Mouse (Mus musculus) mouse trophoblast stem cell (cell line): ENCODE data around the gene Sct.

Source experiments
- in situ Hi-C, 2 experiments: fragments of 300-500 bp; cut with MseI, MboI; formaldehyde crosslinking; loops; 2 replicates in 1 of 2; 3 replicates in 1 of 2; pipeline ENCODE4 v1.15.1; 2025

The Sct gene

DNA sequence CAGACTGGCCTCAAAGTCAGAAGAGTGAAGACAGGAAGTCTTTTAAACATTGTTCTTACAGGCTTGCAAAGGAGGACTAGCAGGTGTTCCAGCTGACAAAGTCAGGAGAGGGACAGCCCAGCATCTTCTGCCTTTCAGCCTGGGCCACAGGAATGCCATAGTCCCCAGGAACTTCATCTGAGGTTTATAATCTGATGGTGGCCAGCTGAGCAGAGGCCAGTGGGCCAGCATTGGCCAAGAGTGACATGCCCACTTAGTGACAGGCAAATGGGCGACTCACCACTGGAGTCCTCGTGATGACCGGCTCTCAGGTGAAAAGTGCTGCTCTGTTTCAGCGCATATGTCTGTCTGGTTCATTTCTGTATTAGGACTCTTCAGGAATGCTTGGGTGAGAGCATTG is 48.4 kb downstream of the Sct start:
- in situ Hi-C loops: no loop called here

DNA sequence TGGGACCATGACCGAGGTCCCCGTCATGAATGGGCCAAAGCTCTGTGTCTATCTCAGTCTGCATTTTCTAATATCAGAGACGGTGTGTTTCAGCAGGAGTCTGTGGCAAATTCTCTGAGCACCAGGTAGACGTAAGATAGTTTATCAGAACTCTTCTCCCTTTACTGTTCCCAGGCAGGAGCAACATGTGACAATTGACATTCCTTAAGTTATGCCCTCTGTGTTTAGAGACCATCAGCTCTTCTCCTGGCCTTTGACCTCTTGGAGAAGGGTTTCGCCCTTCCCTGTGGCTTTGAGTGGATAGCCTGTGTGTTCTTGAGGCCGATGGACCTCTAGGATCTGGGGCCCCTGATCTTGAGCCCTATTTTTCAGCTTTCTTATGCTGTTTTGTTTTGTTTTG is 49.2 kb downstream of the Sct start:
- in situ Hi-C loops: no loop called here
